Mouse (Mus musculus) limb, embryonic 12.5 days (tissue): ENCODE data around the gene Grik4. TPM values are rescaled to one million over a fixed set of nuclear protein-coding genes. Genes with fewer than 3 reads are reported as not detected.

Source experiments
- ATAC-seq: fragments of 200-750 bp; cut with Nextera tagmentation; 2 replicates; pipeline ENCODE4 v1.8.0; 2017; ENCODE audit warnings: low read depth, moderate TSS enrichment; ENCODE audit not compliant: insufficient number of reproducible peaks, insufficient read depth, low FRiP score, low TSS enrichment
- H3K27ac ChIP-seq: fragments of 300-500 bp; sonication (generic); 2 replicates; pipeline ENCODE4 v1.5.1; 2016; ENCODE audit warnings: mild to moderate bottlenecking, moderate library complexity
- H3K27me3 ChIP-seq: fragments of 300-500 bp; sonication (generic); 2 replicates; pipeline ENCODE4 v1.6.1; 2016; ENCODE audit warnings: mild to moderate bottlenecking, moderate library complexity
- H3K36me3 ChIP-seq: fragments of 300-500 bp; sonication (generic); 2 replicates; pipeline ENCODE4 v1.6.1; 2016; ENCODE audit warnings: mild to moderate bottlenecking, moderate library complexity
- H3K4me1 ChIP-seq: fragments of 300-500 bp; sonication (generic); replicated peaks from 2 replicates; pipeline ENCODE4 v1.6.1; 2016
- H3K4me2 ChIP-seq: fragments of 300-500 bp; sonication (generic); 2 replicates; pipeline ENCODE4 v1.6.1; 2016; ENCODE audit warnings: mild to moderate bottlenecking, moderate library complexity
- H3K4me3 ChIP-seq: fragments of 300-500 bp; sonication (generic); replicated peaks from 2 replicates; pipeline ENCODE4 v1.5.1; 2016; ENCODE audit warnings: mild to moderate bottlenecking
- H3K9ac ChIP-seq: fragments of 300-500 bp; sonication (generic); replicated peaks from 2 replicates; pipeline ENCODE4 v1.6.1; 2016; ENCODE audit warnings: mild to moderate bottlenecking, moderate library complexity
- H3K9me3 ChIP-seq: fragments of 300-500 bp; sonication (generic); 2 replicates; pipeline ENCODE4 v1.6.1; 2016; ENCODE audit warnings: mild to moderate bottlenecking, moderate library complexity
- WGBS: fragments of 180-500 bp; shearing (Covaris S2); methylation state at CpG from one replicate; pipeline ENCODE4 v1.1.7; 2016; 5-methylcytosine and 5-hydroxymethylcytosine counted together
- polyA plus RNA-seq: library from polyadenylated mRNA; unstranded; fragments of >200 nt; fragmentation: Nextera tagmentation; extraction: Ambion mirVana; gene quantifications from 2 replicates; pipeline ENCODE4 v1.2.1, GENCODE M21; 2016

The Grik4 gene
- polyA plus RNA-seq, 1 experiment from 2014 or later = 2.6 TPM

GRCm38 (mm10) chr9:42703191-42703854 is 241.0 kb downstream of the Grik4 start:
- no peaks in the 10 kb centered on the region for H3K36me3 ChIP-seq
- no peak for ATAC-seq
- no peak overlapping the region for H3K27ac ChIP-seq
- H3K9ac ChIP-seq = no peak overlapping the region
- no peak overlapping the region for H3K4me2 ChIP-seq
- H3K4me3 ChIP-seq = no peak overlapping the region
- 16% methylated on average over 8 of the region's 8 CpGs for WGBS
- H3K4me1 ChIP-seq = peaks cover 15% of the 10 kb centered on the region; the same call in 1 of the 2 replicates
- H3K27me3 ChIP-seq = no peaks in the 10 kb centered on the region; the same call in 1 of the 2 replicates
- H3K9me3 ChIP-seq = peaks cover 7% of the 10 kb centered on the region; the same call in 1 of the 2 replicates

- Histone ChIP-seq H3K9me3 (peaks cover 9% of the 10 kb centered on the region; the same call in 1 of the 2 replicates), H3K4me3 (no peak overlapping the region), H3K36me3 (no peaks in the 10 kb centered on the region), H3K9ac (no peak overlapping the region), H3K4me1 (peaks cover 15% of the 10 kb centered on the region; the same call in 1 of the 2 replicates), H3K4me2 (no peak overlapping the region), H3K27ac (no peak overlapping the region), H3K27me3 (no peaks in the 10 kb centered on the region; the same call in 1 of the 2 replicates)
- WGBS = 76% methylated on average over 11 of the region's 11 CpGs
- no peak for ATAC-seq
These were observed 241.8 kb downstream of the Grik4 start for GRCm38 (mm10) chr9:42702231-42703132.

DNA sequence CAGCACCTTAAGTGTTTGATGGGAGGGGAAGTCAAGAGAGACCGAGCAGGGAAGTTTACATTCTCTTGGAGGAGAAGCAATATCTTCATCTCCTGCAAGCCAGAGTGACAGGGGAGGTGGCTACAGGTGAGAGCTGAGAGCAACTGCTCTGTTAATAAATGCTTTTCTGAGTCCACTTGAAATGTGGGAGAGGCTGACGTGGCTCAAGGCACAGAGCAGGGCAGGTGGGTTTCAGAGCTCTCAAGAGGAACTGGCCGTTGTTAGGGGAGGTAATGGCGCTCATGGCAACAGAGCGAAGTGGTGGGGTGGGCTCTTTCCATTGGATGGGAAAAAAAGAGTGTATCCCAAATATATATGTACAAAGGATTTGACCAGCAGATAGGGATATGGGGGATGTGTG is 242.6 kb downstream of the Grik4 start:
- peaks cover 9% of the 10 kb centered on the region for H3K9me3 ChIP-seq
- 78% methylated on average over 5 of the region's 5 CpGs for WGBS
- no peak for ATAC-seq
- H3K27ac ChIP-seq = no peak overlapping the region
- H3K9ac ChIP-seq = no peak overlapping the region
- H3K4me2 ChIP-seq = no peak overlapping the region
- H3K4me1 ChIP-seq = peaks cover 15% of the 10 kb centered on the region; the same call in 1 of the 2 replicates
- no peaks in the 10 kb centered on the region; the same call in 1 of the 2 replicates for H3K27me3 ChIP-seq
- H3K4me3 ChIP-seq = no peak overlapping the region
- no peaks in the 10 kb centered on the region for H3K36me3 ChIP-seq

DNA sequence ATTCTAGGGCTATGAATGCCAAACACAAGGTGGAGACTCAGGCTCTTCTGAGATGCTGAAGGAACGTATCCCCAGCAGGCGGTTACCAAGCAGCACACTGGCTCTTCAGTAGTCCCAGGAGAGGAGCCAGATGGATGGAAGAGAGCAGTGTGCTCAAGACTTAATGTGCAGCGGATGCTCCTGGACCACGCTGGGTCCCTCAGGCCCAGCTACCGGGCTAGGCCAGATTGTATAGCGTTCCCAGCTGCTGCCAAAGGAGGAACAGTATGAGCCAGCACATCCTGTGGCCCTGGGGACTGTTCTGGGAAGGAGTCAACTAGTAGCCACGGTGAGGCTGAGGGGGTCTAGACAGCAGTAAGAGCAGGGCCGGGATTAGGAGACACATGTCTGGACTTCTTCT is 251.3 kb downstream of the Grik4 start:
- Histone ChIP-seq H3K4me3 (no peak overlapping the region), H3K4me1 (no peaks in the 10 kb centered on the region), H3K36me3 (no peaks in the 10 kb centered on the region), H3K27ac (no peak overlapping the region), H3K27me3 (no peaks in the 10 kb centered on the region), H3K4me2 (no peak overlapping the region), H3K9ac (no peak overlapping the region), H3K9me3 (peaks cover 7% of the 10 kb centered on the region)
- no peak for ATAC-seq
- 85% methylated on average over 8 of the region's 8 CpGs for WGBS

DNA sequence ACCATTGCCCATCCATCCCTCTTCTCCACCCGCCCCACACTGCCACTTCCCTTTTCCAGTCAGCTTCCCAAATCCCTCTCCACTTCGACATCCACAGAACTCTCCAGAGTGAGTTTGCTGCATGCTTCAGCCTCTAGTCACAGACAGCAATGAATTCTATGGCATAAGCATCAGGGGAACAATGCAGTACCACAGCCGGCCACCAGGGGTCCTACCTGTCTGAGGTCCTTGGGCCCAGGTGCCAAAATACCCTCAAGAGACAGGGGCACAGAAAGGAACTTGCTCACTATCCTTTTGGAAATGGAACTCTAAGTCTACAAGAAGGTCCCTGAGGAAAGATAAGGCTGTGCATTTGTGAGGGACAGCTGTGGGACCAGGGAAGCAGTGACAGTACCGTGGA is 256.1 kb downstream of the Grik4 start:
- Histone ChIP-seq H3K27ac (no peak overlapping the region), H3K9me3 (no peaks in the 10 kb centered on the region), H3K4me2 (no peak overlapping the region), H3K9ac (no peak overlapping the region), H3K4me1 (no peaks in the 10 kb centered on the region), H3K36me3 (no peaks in the 10 kb centered on the region), H3K27me3 (0 out of 2 replicates have a peak, but pooled peaks cover 3% of the 10 kb centered on the region), H3K4me3 (no peak overlapping the region)
- WGBS = 38% methylated on average over 4 of the region's 4 CpGs
- no peak for ATAC-seq

GRCm38 (mm10) chr9:42686104-42686503 is 258.2 kb downstream of the Grik4 start:
- Histone ChIP-seq H3K36me3 (no peaks in the 10 kb centered on the region), H3K9ac (no peak overlapping the region; the same call in 1 of the 2 replicates), H3K4me2 (no peak overlapping the region), H3K4me1 (0 out of 2 replicates have a peak, but pooled peaks cover 4% of the 10 kb centered on the region), H3K4me3 (no peak overlapping the region), H3K27me3 (0 out of 2 replicates have a peak, but pooled peaks cover 3% of the 10 kb centered on the region), H3K9me3 (no peaks in the 10 kb centered on the region), H3K27ac (no peak overlapping the region)
- 81% methylated on average over 5 of the region's 5 CpGs for WGBS
- ATAC-seq = no peak

GRCm38 (mm10) chr9:42674017-42674412 is 270.3 kb downstream of the Grik4 start:
- Histone ChIP-seq H3K4me1 (peaks cover 26% of the 10 kb centered on the region), H3K9ac (0 out of 2 replicates have a peak overlapping the region, but pooled peaks have one; percentile 18), H3K27ac (peak overlapping the region; percentile 83), H3K36me3 (no peaks in the 10 kb centered on the region), H3K4me3 (no peak overlapping the region), H3K27me3 (no peaks in the 10 kb centered on the region), H3K9me3 (no peaks in the 10 kb centered on the region), H3K4me2 (peak overlapping the region; percentile 27)
- 35% methylated on average over 5 of the region's 5 CpGs for WGBS
- ATAC-seq = no peak

- ATAC-seq = peak; percentile 30; the same call in 1 of the 2 replicates
These were observed 270.8 kb downstream of the Grik4 start for GRCm38 (mm10) chr9:42673385-42674016.

GRCm38 (mm10) chr9:42672982-42673381 is 271.3 kb downstream of the Grik4 start:
- Histone ChIP-seq H3K36me3 (no peaks in the 10 kb centered on the region), H3K9ac (0 out of 2 replicates have a peak overlapping the region, but pooled peaks have one; percentile 19), H3K27ac (peak overlapping the region; percentile 83), H3K4me3 (no peak overlapping the region), H3K9me3 (no peaks in the 10 kb centered on the region), H3K4me1 (peaks cover 26% of the 10 kb centered on the region), H3K27me3 (no peaks in the 10 kb centered on the region), H3K4me2 (no peak overlapping the region; the same call in 1 of the 2 replicates)
- no peak for ATAC-seq
- WGBS = 36% methylated on average over 8 of the region's 8 CpGs

More at GRCm38 (mm10) chr9:42673385-42674016, 270.8 kb downstream of the Grik4 start:
- peak overlapping the region; percentile 27 for H3K4me2 ChIP-seq
- H3K36me3 ChIP-seq = no peaks in the 10 kb centered on the region
- H3K4me1 ChIP-seq = peaks cover 26% of the 10 kb centered on the region
- 13% methylated on average over 12 of the region's 12 CpGs for WGBS
- H3K9me3 ChIP-seq = no peaks in the 10 kb centered on the region
- H3K4me3 ChIP-seq = no peak overlapping the region
- H3K27ac ChIP-seq = peak overlapping the region; percentile 83
- H3K27me3 ChIP-seq = no peaks in the 10 kb centered on the region
- H3K9ac ChIP-seq = 0 out of 2 replicates have a peak overlapping the region, but pooled peaks have one; percentile 19

DNA sequence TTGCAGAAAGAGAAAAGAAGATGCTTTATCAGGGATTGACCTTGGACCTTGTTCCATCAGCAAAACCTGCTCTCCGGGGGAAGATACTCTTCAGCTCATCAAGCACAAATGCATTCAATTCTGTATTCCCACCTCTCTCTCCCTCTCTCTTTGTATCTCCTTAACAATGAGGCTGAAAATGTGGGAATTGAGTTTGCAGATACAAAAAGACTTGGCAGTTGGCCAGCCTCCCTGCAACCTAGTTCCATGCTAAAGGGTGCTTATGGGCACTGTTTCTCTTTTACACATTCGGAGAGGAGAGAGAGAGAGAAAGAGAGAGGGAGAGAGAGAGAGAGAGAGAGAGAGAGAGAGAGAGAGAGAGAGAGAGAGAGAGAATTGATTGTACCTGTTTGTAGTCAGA is 273.7 kb downstream of the Grik4 start:
- H3K9me3 ChIP-seq = no peaks in the 10 kb centered on the region
- no peak overlapping the region for H3K4me3 ChIP-seq
- H3K27ac ChIP-seq = no peak overlapping the region
- no peak overlapping the region for H3K4me2 ChIP-seq
- WGBS = 83% methylated on average over 2 of the region's 2 CpGs
- no peaks in the 10 kb centered on the region for H3K36me3 ChIP-seq
- no peak overlapping the region for H3K9ac ChIP-seq
- no peak for ATAC-seq
- H3K4me1 ChIP-seq = peaks cover 26% of the 10 kb centered on the region
- H3K27me3 ChIP-seq = no peaks in the 10 kb centered on the region

DNA sequence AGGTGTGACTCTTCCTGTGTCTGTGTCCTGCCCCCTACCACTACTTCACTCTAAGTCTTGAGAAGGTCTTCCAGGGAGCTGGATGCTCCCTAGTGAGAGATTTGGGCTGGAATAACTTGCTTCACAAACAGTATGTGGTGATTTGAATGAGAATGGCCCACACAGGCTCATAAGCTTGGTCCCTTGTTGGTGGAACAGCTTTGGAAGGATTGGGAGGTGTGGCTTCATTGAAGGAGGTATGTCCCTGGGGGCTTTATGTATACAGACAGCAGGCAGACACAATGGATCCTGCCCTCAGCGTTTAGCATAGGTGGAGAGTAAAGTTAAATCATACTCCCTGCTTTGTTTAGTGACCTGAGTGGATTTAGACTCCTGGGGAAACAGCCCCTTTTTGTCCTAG is 282.8 kb downstream of the Grik4 start:
- Histone ChIP-seq H3K4me1 (no peaks in the 10 kb centered on the region), H3K36me3 (no peaks in the 10 kb centered on the region), H3K4me2 (no peak overlapping the region), H3K4me3 (no peak overlapping the region), H3K27ac (no peak overlapping the region), H3K9ac (no peak overlapping the region), H3K9me3 (no peaks in the 10 kb centered on the region), H3K27me3 (no peaks in the 10 kb centered on the region)
- no peak for ATAC-seq
- WGBS = 81% methylated on average over 1 of the region's 1 CpGs
